Mouse (Mus musculus): ENCODE results near the gene Eaf2.
A peak's percentile ranks its signal among the peaks of the same experiment; 100 is the strongest.

DNA sequence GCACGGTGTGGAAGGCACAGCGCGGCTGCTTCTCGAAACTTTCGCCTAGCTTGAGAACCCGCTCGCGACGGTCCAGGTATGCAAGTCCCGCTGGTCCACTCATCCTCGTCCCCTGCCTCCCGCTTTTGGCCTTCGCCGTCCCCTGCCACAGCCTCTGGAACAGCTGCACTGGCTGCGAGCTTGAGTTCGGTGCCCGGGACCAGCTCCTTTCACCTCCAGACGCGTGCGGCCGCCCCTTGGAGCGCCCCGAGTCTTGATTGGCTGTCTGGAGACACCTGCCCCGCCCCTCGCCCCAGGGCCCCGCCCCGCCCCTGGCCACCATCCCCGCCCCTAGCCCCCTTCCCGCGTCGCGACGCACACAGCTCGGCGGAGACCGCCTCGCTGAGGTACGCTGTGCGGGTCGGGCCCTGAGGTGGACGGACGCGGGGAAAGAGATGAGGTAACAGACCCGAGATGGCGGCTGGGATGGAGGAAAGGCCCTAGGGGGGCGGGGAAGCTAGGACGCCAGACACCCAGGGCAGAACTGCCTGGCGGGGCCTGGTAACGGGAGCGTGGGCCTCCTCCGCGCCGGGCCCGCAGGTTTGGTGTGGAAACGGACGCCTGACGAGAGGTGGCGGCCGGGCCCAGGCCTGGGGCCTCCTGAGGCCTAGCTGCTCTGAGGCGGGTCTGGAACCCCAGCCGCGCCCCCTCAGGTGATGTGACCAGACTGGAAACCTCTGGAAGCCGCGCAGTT is 46.6 kb downstream of the Eaf2 start, which contains the start of gene Iqcb1:
- TF ChIP-seq CTCF (IDR thresholded peaks at IDR 0.05; ENCODE audit: borderline replicate concordance, control insufficient read depth, extremely low read depth, insufficient read depth, low read length, poor library complexity) (0 out of 2 replicates have a peak, but pooled peaks have one; percentile 44), POLR2A (IDR thresholded peaks at IDR 0.05; ENCODE audit: control insufficient read depth, extremely low read depth, insufficient read depth, low read length, poor library complexity) (peak; percentile 61; the same call in 1 of the 2 replicates)

Measured in thymus, adult 2 months (tissue).